Mouse (Mus musculus) midbrain, postnatal 0 days (tissue): ENCODE measurements around the gene Drd4. TPM values are rescaled to one million over a fixed set of nuclear protein-coding genes. Genes with fewer than 3 reads are reported as not detected.
A peak's percentile ranks its signal among the peaks of the same experiment; 100 is the strongest.

Source experiments
- ATAC-seq: fragments of 200-750 bp; cut with Nextera tagmentation; 2 replicates; pipeline ENCODE4 v1.8.0; 2017; ENCODE audit warnings: moderate number of reproducible peaks, mild to moderate bottlenecking, moderate TSS enrichment, moderate library complexity; ENCODE audit not compliant: low FRiP score
- DNase-seq: peaks from one replicate; pipeline ENCODE4 v3.0.0-alpha.2; 2015; ENCODE audit warnings: low spot score
- H3K27ac ChIP-seq: fragments of 300-500 bp; sonication (generic); 2 replicates; pipeline ENCODE4 v1.5.1; 2014; ENCODE audit warnings: low read depth, mild to moderate bottlenecking, low read length, mixed read lengths
- H3K27me3 ChIP-seq: fragments of 300-500 bp; sonication (generic); 2 replicates; pipeline ENCODE4 v1.6.1; 2014; ENCODE audit warnings: low read length, control low read depth, mixed read lengths; ENCODE audit not compliant: insufficient read depth
- H3K36me3 ChIP-seq: fragments of 300-500 bp; sonication (generic); 2 replicates; pipeline ENCODE4 v1.6.1; 2014; ENCODE audit warnings: low read length, control low read depth, mixed read lengths; ENCODE audit not compliant: insufficient read depth
- H3K4me1 ChIP-seq: fragments of 300-500 bp; sonication (generic); 2 replicates; pipeline ENCODE4 v1.6.1; 2014; ENCODE audit warnings: mild to moderate bottlenecking, control low read depth, antibody characterized with exemption, low read length, mixed read lengths; ENCODE audit not compliant: insufficient read depth
- H3K4me2 ChIP-seq: fragments of 300-500 bp; sonication (generic); 2 replicates; pipeline ENCODE4 v1.6.1; 2014; ENCODE audit warnings: low read depth, mild to moderate bottlenecking, low read length, mixed read lengths; ENCODE audit not compliant: poor library complexity, severe bottlenecking
- H3K4me3 ChIP-seq: fragments of 300-500 bp; sonication (generic); 2 replicates; pipeline ENCODE4 v1.5.1; 2014; ENCODE audit warnings: low read depth, mild to moderate bottlenecking, low read length, moderate library complexity
- H3K9ac ChIP-seq: fragments of 300-500 bp; sonication (generic); replicated peaks from 2 replicates; pipeline ENCODE4 v1.6.1; 2014; ENCODE audit warnings: mild to moderate bottlenecking, low read length, moderate library complexity, mixed read lengths; ENCODE audit not compliant: poor library complexity, severe bottlenecking
- H3K9me3 ChIP-seq: fragments of 300-500 bp; sonication (generic); 2 replicates; pipeline ENCODE4 v1.6.1; 2016; ENCODE audit warnings: low read length, control low read depth
- CTCF ChIP-seq: IDR thresholded peaks from 2 replicates; pipeline ENCODE4 v1.5.1; 2016; ENCODE audit warnings: antibody characterized with exemption, mild to moderate bottlenecking
- WGBS: fragments of 180-500 bp; shearing (Covaris S2); extraction: QIAGEN DNeasy Blood & Tissue Kit; methylation state at CpG from one replicate; pipeline ENCODE4 v1.1.7; 2014; 5-methylcytosine and 5-hydroxymethylcytosine counted together
- polyA plus RNA-seq: library from polyadenylated mRNA; unstranded; fragments of >200 nt; fragmentation: Nextera tagmentation; extraction: Ambion mirVana; gene quantifications from 2 replicates; pipeline ENCODE4 v1.2.1, GENCODE M21; 2015
- total RNA-seq: library from RNA; depleted of rRNA; stranded (reverse); fragments of >200 nt; gene quantifications from 2 replicates; pipeline ENCODE4 v1.2.3, GENCODE M21; 2014

Drd4 gene
- total and polyA plus RNA-seq, 2 experiments from 2014 or later: 0.55 to 0.73 TPM

- ATAC-seq (no peak), DNase-seq (no peak)
- H3K9me3 ChIP-seq: no peaks in the 10 kb centered on the region
- no peak overlapping the region for H3K4me2 ChIP-seq
- no peak for TF ChIP-seq CTCF
- no peak overlapping the region for H3K9ac ChIP-seq
- 0 out of 2 replicates have a peak, but pooled peaks cover 2% of the 10 kb centered on the region for H3K27me3 ChIP-seq
- no peak overlapping the region for H3K27ac ChIP-seq
- H3K4me3 ChIP-seq: no peak overlapping the region
- H3K36me3 ChIP-seq: no peaks in the 10 kb centered on the region
- WGBS: 48% methylated on average over 6 of the region's 6 CpGs
- no peaks in the 10 kb centered on the region for H3K4me1 ChIP-seq
Observed at GRCm38 (mm10) chr7:141281442-141281841, 10.4 kb upstream of the Drd4 start.

- no peaks in the 10 kb centered on the region for H3K4me1 ChIP-seq
- no peaks in the 10 kb centered on the region for H3K36me3 ChIP-seq
- ATAC-seq (no peak), DNase-seq (no peak)
- H3K27me3 ChIP-seq: 0 out of 2 replicates have a peak, but pooled peaks cover 2% of the 10 kb centered on the region
- WGBS: 89% methylated on average over 4 of the region's 4 CpGs
- no peak overlapping the region for H3K27ac ChIP-seq
- no peak for TF ChIP-seq CTCF
- no peak overlapping the region for H3K4me3 ChIP-seq
- H3K9me3 ChIP-seq: no peaks in the 10 kb centered on the region
- no peak overlapping the region for H3K9ac ChIP-seq
- H3K4me2 ChIP-seq: no peak overlapping the region
Observed at GRCm38 (mm10) chr7:141282756-141283155, 9.1 kb upstream of the Drd4 start.

GRCm38 (mm10) chr7:141288042-141288441, 3.8 kb upstream of the Drd4 start:
- TF ChIP-seq CTCF: no peak
- no peak overlapping the region for H3K4me2 ChIP-seq
- no peaks in the 10 kb centered on the region for H3K36me3 ChIP-seq
- ATAC-seq (no peak), DNase-seq (no peak)
- 79% methylated on average over 3 of the region's 3 CpGs for WGBS
- H3K27ac ChIP-seq: no peak overlapping the region
- H3K27me3 ChIP-seq: peaks cover 5% of the 10 kb centered on the region
- 0 out of 2 replicates have a peak, but pooled peaks cover 3% of the 10 kb centered on the region for H3K4me1 ChIP-seq
- no peak overlapping the region for H3K9ac ChIP-seq
- H3K9me3 ChIP-seq: no peaks in the 10 kb centered on the region
- H3K4me3 ChIP-seq: no peak overlapping the region

- Histone ChIP-seq H3K36me3 (peaks cover 8% of the 10 kb centered on the region; the same call in 1 of the 2 replicates), H3K27ac (no peak overlapping the region), H3K27me3 (peaks cover 29% of the 10 kb centered on the region), H3K9ac (no peak overlapping the region), H3K4me1 (peaks cover 6% of the 10 kb centered on the region; the same call in 1 of the 2 replicates), H3K4me2 (peak overlapping the region; percentile 98), H3K9me3 (no peaks in the 10 kb centered on the region), H3K4me3 (peak overlapping the region; percentile 50; the same call in 1 of the 2 replicates)
- no peak for ATAC-seq
- 23% methylated on average over 15 of the region's 15 CpGs for WGBS
- no peak for DNase-seq
- no peak for TF ChIP-seq CTCF
Observed at GRCm38 (mm10) chr7:141292583-141293388, 980 bp downstream of the Drd4 start.

- ATAC-seq: no peak
Observed at GRCm38 (mm10) chr7:141293852-141294471, 2.2 kb downstream of the Drd4 start.

More at GRCm38 (mm10) chr7:141293852-141294471, 2.2 kb downstream of the Drd4 start:
- WGBS: 1% methylated on average over 53 of the region's 53 CpGs
- peak; percentile 29; the same call in 1 of the 2 replicates for TF ChIP-seq CTCF
- H3K4me1 ChIP-seq: peaks cover 6% of the 10 kb centered on the region; the same call in 1 of the 2 replicates
- H3K4me3 ChIP-seq: peak overlapping the region; percentile 36
- H3K36me3 ChIP-seq: peaks cover 12% of the 10 kb centered on the region
- DNase-seq: peak; percentile 46
- H3K9ac ChIP-seq: 0 out of 2 replicates have a peak overlapping the region, but pooled peaks have one; percentile 29
- H3K4me2 ChIP-seq: peak overlapping the region; percentile 62
- H3K9me3 ChIP-seq: no peaks in the 10 kb centered on the region
- H3K27ac ChIP-seq: no peak overlapping the region
- peaks cover 29% of the 10 kb centered on the region for H3K27me3 ChIP-seq
